Mouse (Mus musculus): ENCODE results near the gene Dhx57. TPM values are rescaled to one million over a fixed set of nuclear protein-coding genes. Genes with fewer than 3 reads are reported as not detected.
A peak's percentile ranks its signal among the peaks of the same experiment; 100 is the strongest.
"Not testable (repeated sequence)": the region's sequence is repeated elsewhere in the genome, so short reads cannot be mapped to it uniquely, and the experiment has no call there.

Dhx57 gene
- total RNA-seq, 2 experiments from 2014 or later: 5.0 to 5.9 TPM

GRCm38 (mm10) chr17:80255208-80255607 is 35.1 kb downstream of the Dhx57 start:
- peak; percentile 86 to 92 for DNase-seq

- DNase-seq: no peak
Observed at GRCm38 (mm10) chr17:80254421-80254820, 35.9 kb downstream of the Dhx57 start.

- peak; percentile 30 to 38 for DNase-seq
Observed at GRCm38 (mm10) chr17:80252757-80253525, 37.3 kb downstream of the Dhx57 start.

- no peak for DNase-seq
Observed at GRCm38 (mm10) chr17:80243116-80243515, 47.2 kb downstream of the Dhx57 start.

GRCm38 (mm10) chr17:80241594-80241993 is 48.7 kb downstream of the Dhx57 start:
- no peak for DNase-seq

GRCm38 (mm10) chr17:80237475-80237874 is 52.8 kb downstream of the Dhx57 start:
- DNase-seq: no peak

- no peak for DNase-seq
Observed at GRCm38 (mm10) chr17:80236805-80237204, 53.5 kb downstream of the Dhx57 start.

- no peak for DNase-seq
Observed at GRCm38 (mm10) chr17:80235477-80235876, 54.8 kb downstream of the Dhx57 start.

- DNase-seq: no peak
Observed at GRCm38 (mm10) chr17:80234376-80234775, 55.9 kb downstream of the Dhx57 start.

GRCm38 (mm10) chr17:80233844-80234243 is 56.4 kb downstream of the Dhx57 start:
- no peak for DNase-seq

GRCm38 (mm10) chr17:80229396-80229795 is 60.9 kb downstream of the Dhx57 start:
- DNase-seq: peak; percentile 30 to 34

- not testable (repeated sequence) for DNase-seq
Observed at GRCm38 (mm10) chr17:80225142-80225541, 65.1 kb downstream of the Dhx57 start.

- peak; percentile 92 for DNase-seq
Observed at GRCm38 (mm10) chr17:80224326-80225116, 65.8 kb downstream of the Dhx57 start, which contains the start of gene Gemin6. Gemin6 (plus strand) TSS chr17:80224441.

GRCm38 (mm10) chr17:80223829-80224228 is 66.4 kb downstream of the Dhx57 start:
- DNase-seq: peak in 1 of 2 experiments; percentile 14

- no peak for DNase-seq
Observed at GRCm38 (mm10) chr17:80221890-80222628, 68.2 kb downstream of the Dhx57 start.

- no peak for DNase-seq
Observed at GRCm38 (mm10) chr17:80221202-80221601, 69.1 kb downstream of the Dhx57 start.

GRCm38 (mm10) chr17:80220131-80220530 is 70.1 kb downstream of the Dhx57 start:
- DNase-seq: no peak

- not testable (repeated sequence) for DNase-seq
Observed at GRCm38 (mm10) chr17:80213998-80214397, 76.3 kb downstream of the Dhx57 start.

- DNase-seq: peak; percentile 99
Observed at GRCm38 (mm10) chr17:80206671-80207581, 83.3 kb downstream of the Dhx57 start, which contains the start of the genes Srsf7 and Ttc39d. Srsf7 (minus strand) TSS chr17:80207307. Ttc39d (plus strand) TSS chr17:80207460.

GRCm38 (mm10) chr17:80206301-80206670 is 84.0 kb downstream of the Dhx57 start:
- DNase-seq: no peak

GRCm38 (mm10) chr17:80205657-80206056 is 84.6 kb downstream of the Dhx57 start:
- no peak for DNase-seq

All from heart, adult 18-20 months (tissue).